Mouse (Mus musculus): ENCODE measurements around the gene Olfr981.
"Not testable (repeated sequence)": the region's sequence is repeated elsewhere in the genome, so short reads cannot be mapped to it uniquely, and the experiment has no call there.

The Olfr981 gene

GRCm38 (mm10) chr9:40021164-40021563 is at the start of gene Olfr981:
Gene Olfr981 (plus strand): TSS chr9:40021464.
- DNase-seq, result no peak

GRCm38 (mm10) chr9:39976581-39977145 is 44.6 kb upstream of the Olfr981 start:
- DNase-seq, result not testable (repeated sequence)

GRCm38 (mm10) chr9:39991813-39992212 is 29.5 kb upstream of the Olfr981 start, which contains the start of gene Olfr978:
Gene Olfr978 (plus strand): TSS chr9:39992113.
- DNase-seq, result no peak

GRCm38 (mm10) chr9:40003365-40003764 is 17.9 kb upstream of the Olfr981 start, which contains the start of gene Olfr979:
Gene Olfr979 (minus strand): TSS chr9:40003465.
- DNase-seq, result no peak

- DNase-seq, result no peak
These were observed 11.8 kb upstream of the Olfr981 start, which contains the start of gene Olfr980 for GRCm38 (mm10) chr9:40009482-40009881. Gene Olfr980 (minus strand): TSS chr9:40009582.

- no peak for DNase-seq
These were observed 28.9 kb downstream of the Olfr981 start for GRCm38 (mm10) chr9:40050138-40050537.

- DNase-seq, result no peak
These were observed 52.3 kb downstream of the Olfr981 start, which contains the start of gene Olfr982 for GRCm38 (mm10) chr9:40073529-40073928. Gene Olfr982 (plus strand): TSS chr9:40073829.

All from cerebellum, adult 18-20 months (tissue).